Mouse (Mus musculus) embryonic facial prominence, embryonic 10.5 days (tissue): Measurements from ENCODE around the gene Kcnk3. TPM values are rescaled to one million over a fixed set of nuclear protein-coding genes. Genes with fewer than 3 reads are reported as not detected.
A peak's percentile ranks its signal among the peaks of the same experiment; 100 is the strongest.

ENCODE experiments used
- DNase-seq: peaks from one replicate; pipeline ENCODE4 v3.0.0-alpha.2; 2017; ENCODE audit warnings: low spot score
- H3K27ac ChIP-seq: fragments of 300-500 bp; sonication (generic); replicated peaks from 2 replicates; pipeline ENCODE4 v1.5.1; 2016; ENCODE audit warnings: mild to moderate bottlenecking
- H3K27me3 ChIP-seq: fragments of 300-500 bp; sonication (generic); replicated peaks from 2 replicates; pipeline ENCODE4 v1.6.1; 2016; ENCODE audit warnings: low read depth, mild to moderate bottlenecking; ENCODE audit not compliant: poor library complexity, severe bottlenecking
- H3K36me3 ChIP-seq: fragments of 300-500 bp; sonication (generic); replicated peaks from 2 replicates; pipeline ENCODE4 v1.6.1; 2016; ENCODE audit warnings: mild to moderate bottlenecking, moderate library complexity
- H3K4me1 ChIP-seq: fragments of 300-500 bp; sonication (generic); 2 replicates; pipeline ENCODE4 v1.6.1; 2016
- H3K4me3 ChIP-seq: fragments of 300-500 bp; sonication (generic); 2 replicates; pipeline ENCODE4 v1.5.1; 2016; ENCODE audit warnings: mild to moderate bottlenecking, moderate library complexity
- H3K9me3 ChIP-seq: fragments of 300-500 bp; sonication (generic); 2 replicates; pipeline ENCODE4 v1.6.1; 2016; ENCODE audit warnings: mild to moderate bottlenecking
- WGBS: fragments of 180-500 bp; shearing (Covaris S2); methylation state at CpG from one replicate; pipeline ENCODE4 v1.1.7; 2016; 5-methylcytosine and 5-hydroxymethylcytosine counted together
- polyA plus RNA-seq: library from polyadenylated mRNA; unstranded; fragments of >200 nt; fragmentation: Nextera tagmentation; extraction: Ambion mirVana; gene quantifications from 2 replicates; pipeline ENCODE4 v1.2.1, GENCODE M21; 2016

The Kcnk3 gene
- 0.26 and 0.35 TPM in 2 replicates for polyA plus RNA-seq

DNA sequence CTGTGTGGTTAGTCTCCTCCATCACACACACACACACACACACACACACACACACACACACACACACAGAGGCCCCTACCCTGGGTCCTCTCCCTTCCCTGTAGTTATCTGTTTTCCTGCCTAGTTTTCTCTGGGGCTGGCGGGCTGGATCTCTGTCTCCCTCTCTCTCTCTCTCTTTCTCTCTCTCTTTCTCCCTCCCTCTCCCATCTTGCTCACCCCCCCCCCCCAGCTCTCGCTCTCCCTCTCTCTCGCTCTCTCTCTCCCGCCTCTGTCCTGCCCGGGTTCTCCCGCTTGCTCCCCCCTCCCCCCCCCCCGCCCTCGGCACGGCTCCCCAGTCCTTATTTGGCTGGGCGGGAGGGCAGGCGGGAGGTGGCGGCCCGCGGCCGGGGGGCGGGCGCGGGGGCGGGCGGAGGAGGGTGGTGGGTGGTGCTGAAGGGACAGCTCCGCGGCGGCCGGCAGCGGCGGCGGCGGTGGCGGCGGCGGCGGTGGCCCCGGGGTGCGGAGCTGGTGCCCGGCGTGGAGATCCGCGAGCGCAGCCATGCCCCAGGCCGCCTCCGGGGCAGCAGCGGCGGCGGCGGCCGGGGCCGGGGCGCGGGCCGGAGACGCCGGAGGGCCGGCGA lies at the start of gene Kcnk3:
TSS of gene Kcnk3 (plus strand) at position 490 of the 620 bp plus-strand sequence.
- Histone ChIP-seq H3K4me1 (peaks cover 21% of the 10 kb centered on the region), H3K36me3 (no peaks in the 10 kb centered on the region), H3K27me3 (peaks cover 91% of the 10 kb centered on the region), H3K27ac (no peak within 1 kb of the TSS), H3K9me3 (no peaks in the 10 kb centered on the region), H3K4me3 (peak within 1 kb of the TSS; percentile 62)
- DNase-seq, result peak; percentile 85
- 3% methylated on average over 52 of the region's 54 CpGs for WGBS

DNA sequence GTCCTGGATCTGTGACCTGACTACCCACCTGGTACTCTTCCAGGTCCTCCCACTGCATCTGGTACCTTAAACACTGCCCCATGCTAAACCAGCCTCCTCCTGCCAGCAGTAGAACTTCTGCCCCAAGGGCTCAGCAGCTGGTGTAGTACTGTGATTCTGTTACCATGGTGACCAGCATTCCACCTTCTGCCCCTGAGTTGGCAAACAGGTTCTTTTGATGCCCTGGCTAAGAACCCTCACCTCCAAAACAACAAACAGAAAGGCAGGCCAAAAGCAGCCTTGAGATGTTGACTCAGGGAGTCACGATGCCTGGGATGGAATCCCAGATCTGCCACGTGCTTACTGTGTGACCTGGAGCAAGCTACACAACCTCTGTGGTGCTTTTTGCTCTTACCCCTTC lies 42.3 kb upstream of the Kcnk3 start, which contains the start of gene Cib4:
TSS of gene Cib4 (minus strand) at position 139 of the 400 bp plus-strand sequence.
- Histone ChIP-seq H3K4me3 (no peak within 1 kb of the TSS), H3K9me3 (no peaks in the 10 kb centered on the region), H3K27ac (no peak within 1 kb of the TSS), H3K27me3 (no peaks in the 10 kb centered on the region), H3K36me3 (no peaks in the 10 kb centered on the region), H3K4me1 (peaks cover 10% of the 10 kb centered on the region)
- 38% methylated on average over 2 of the region's 2 CpGs for WGBS
- peak; percentile 27 for DNase-seq

DNA sequence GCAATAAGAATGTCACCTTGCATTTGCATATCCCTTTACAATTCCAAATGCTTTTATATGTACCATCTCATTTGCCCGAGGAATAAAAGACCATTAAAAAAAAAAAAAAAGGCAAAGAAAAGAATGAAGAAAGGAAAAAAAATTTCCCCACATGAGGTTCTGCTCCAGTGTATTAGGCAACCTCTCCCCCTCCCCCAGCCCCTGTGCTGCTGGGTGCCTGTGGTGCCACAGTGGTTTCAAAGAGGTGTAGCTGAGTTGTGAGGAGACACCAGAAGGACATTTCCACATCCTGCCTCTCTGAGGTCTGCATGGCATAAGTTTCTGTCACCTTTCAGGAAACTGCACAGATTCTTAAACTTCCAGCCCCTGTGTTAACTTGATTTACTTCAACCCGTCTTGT lies 39.3 kb upstream of the Kcnk3 start:
- H3K4me1 ChIP-seq, result peaks cover 10% of the 10 kb centered on the region
- H3K27me3 ChIP-seq, result no peaks in the 10 kb centered on the region
- no peak overlapping the region for H3K4me3 ChIP-seq
- no peak for DNase-seq
- H3K9me3 ChIP-seq, result no peaks in the 10 kb centered on the region
- 81% methylated on average over 2 of the region's 2 CpGs for WGBS
- no peak overlapping the region for H3K27ac ChIP-seq
- no peaks in the 10 kb centered on the region for H3K36me3 ChIP-seq

DNA sequence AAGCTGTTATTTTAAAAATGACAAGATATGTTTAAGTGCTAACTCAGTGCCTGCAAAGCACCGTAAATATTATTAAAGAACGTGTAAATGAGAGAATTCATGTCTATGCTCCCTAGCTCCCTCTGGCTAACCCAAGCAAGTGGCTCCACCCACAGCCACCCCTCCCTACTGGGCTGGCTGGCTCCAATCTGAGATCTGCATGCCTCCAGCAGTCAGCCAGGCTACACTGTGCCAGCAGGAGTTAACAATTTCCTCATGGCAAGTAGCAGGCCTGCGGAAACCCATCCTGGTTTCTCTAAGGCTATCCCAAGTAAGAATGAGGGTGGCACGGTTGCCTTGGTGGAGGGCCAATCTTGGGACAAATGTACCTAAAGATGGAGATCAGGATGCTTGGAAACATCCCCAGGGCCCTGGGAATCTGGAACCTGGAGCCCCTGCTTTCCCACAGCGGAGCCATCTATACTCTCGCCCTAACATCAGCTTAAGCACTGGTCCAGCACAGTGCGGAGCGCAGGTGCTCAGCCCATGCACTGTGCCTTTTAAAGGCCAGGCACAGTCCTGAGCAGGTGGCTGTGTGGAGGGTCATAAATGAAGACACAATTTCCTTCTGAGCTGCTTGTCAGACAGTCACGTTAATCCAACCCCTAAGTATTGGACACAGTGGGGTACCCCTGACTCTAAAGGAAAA lies 37.5 kb upstream of the Kcnk3 start:
- Histone ChIP-seq H3K4me3 (no peak overlapping the region), H3K27ac (no peak overlapping the region), H3K36me3 (no peaks in the 10 kb centered on the region), H3K9me3 (no peaks in the 10 kb centered on the region), H3K4me1 (peaks cover 10% of the 10 kb centered on the region), H3K27me3 (no peaks in the 10 kb centered on the region)
- DNase-seq, result no peak
- WGBS, result 65% methylated on average over 9 of the region's 9 CpGs

DNA sequence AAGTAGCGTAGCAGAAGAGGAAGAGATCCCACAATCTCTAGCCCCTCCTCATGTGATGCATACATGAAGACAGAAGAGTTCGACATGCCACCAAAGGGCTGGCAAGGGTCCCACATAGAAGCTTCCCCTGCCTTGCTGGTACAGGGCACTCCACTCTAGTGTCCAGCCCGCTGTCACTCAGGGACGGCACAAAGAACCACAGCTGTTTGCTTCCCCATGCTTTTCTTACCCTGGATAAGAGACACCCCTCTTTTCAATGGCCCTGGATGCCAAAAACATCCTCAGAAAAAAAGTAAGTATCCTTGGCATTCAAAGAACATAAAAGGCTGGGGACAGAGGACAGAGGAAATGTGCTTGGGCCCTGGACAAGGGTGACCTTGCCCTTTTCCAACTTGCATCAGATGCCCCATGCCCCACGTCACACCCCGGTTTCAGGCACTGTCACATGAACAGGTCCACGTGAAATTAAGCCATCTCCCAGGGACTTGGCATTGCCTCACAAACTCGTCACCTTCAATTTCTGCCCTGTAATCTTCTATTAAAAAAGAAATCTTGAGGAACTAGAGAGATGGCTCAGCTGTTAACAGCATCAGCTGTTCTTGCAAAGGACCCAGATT lies 36.8 kb upstream of the Kcnk3 start:
- peaks cover 7% of the 10 kb centered on the region for H3K4me1 ChIP-seq
- H3K27me3 ChIP-seq, result no peaks in the 10 kb centered on the region
- 88% methylated on average over 8 of the region's 8 CpGs for WGBS
- DNase-seq, result no peak
- no peaks in the 10 kb centered on the region for H3K36me3 ChIP-seq
- H3K4me3 ChIP-seq, result no peak overlapping the region
- no peaks in the 10 kb centered on the region for H3K9me3 ChIP-seq
- no peak overlapping the region for H3K27ac ChIP-seq

DNA sequence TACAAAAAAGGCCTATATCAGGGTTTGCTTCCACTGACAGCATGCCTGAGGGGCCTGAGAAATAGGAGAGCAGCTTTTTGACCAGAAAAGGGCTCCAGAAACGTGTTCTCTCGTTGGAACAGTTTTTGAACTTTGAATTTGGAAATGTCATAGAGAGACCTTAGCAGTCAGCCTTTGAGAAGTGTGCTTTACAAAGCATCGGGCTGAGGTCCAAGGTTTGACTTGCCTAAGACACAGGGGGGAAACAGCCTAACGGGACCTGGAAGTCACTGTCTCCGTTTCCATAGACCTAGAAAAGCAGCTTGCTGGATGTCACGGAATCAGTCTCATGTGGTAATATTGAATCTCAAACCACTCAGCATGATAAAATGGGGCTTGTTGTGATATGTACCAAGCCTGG lies 36.0 kb upstream of the Kcnk3 start:
- peaks cover 16% of the 10 kb centered on the region for H3K4me1 ChIP-seq
- no peaks in the 10 kb centered on the region for H3K9me3 ChIP-seq
- H3K36me3 ChIP-seq, result no peaks in the 10 kb centered on the region
- 88% methylated on average over 6 of the region's 6 CpGs for WGBS
- no peaks in the 10 kb centered on the region for H3K27me3 ChIP-seq
- H3K4me3 ChIP-seq, result no peak overlapping the region
- H3K27ac ChIP-seq, result no peak overlapping the region
- no peak for DNase-seq

DNA sequence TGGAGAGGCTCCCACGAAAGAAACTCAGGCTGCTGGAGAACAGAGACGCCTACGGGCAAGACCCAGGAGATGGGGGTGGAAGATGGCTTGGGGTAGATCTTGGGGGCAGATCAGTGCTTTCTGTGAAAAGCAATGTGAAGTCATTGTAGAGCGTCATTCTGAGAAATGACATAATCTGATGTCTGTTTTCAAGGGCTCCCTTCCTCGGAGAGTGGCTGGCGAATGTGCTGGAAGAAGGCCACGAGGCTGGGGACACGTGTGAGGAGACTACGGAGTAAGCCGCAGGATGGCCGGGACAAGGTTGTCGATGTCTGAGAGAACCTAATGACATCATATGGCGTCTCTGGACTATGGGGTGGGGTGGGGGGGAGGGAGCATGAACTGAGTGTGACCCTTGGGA lies 34.0 kb upstream of the Kcnk3 start:
- no peaks in the 10 kb centered on the region for H3K36me3 ChIP-seq
- H3K9me3 ChIP-seq, result no peaks in the 10 kb centered on the region
- no peak overlapping the region for H3K4me3 ChIP-seq
- H3K4me1 ChIP-seq, result peaks cover 18% of the 10 kb centered on the region
- no peak overlapping the region for H3K27ac ChIP-seq
- no peaks in the 10 kb centered on the region for H3K27me3 ChIP-seq
- WGBS, result 93% methylated on average over 13 of the region's 13 CpGs
- DNase-seq, result no peak

DNA sequence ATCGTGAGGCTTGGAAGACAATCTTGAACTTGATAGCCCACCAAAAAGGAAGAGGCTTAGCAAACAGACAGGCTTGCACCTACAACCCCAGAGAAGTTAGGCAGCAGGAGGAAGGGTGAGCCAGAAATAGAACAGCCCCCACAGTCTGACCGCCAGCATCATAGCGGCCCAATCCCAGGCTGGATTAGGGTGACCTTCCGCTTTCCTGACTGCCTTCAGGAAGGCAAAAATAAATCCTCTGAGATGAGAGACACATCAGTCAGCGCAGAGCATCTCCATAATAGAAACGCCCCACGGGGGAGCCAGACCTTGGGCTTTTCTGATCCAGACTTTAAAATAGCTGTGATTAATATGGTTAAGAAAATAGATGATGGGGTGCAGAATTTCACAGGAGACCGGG lies 33.0 kb upstream of the Kcnk3 start:
- H3K9me3 ChIP-seq, result no peaks in the 10 kb centered on the region
- no peak for DNase-seq
- WGBS, result 78% methylated on average over 8 of the region's 8 CpGs
- H3K36me3 ChIP-seq, result no peaks in the 10 kb centered on the region
- no peaks in the 10 kb centered on the region for H3K27me3 ChIP-seq
- H3K27ac ChIP-seq, result no peak overlapping the region
- no peak overlapping the region for H3K4me3 ChIP-seq
- peaks cover 18% of the 10 kb centered on the region for H3K4me1 ChIP-seq

DNA sequence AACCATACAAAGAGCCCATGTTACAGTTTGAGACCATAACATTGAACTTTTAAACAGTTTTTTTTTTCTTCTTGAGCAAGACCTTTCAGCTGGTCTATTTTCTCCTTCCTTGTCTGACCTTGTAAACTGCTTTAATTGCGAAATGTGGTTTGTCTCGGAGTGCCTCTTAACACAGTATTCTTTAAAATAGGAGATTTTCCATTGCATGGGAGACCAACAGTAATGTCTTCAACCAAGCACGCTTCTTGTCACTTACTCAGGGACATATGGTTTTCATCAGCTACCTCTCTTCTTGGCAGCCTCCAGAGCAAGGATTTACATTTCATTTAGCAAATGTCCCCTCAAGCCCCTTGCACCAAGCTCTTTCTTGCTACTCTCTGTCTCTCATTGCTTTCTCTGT lies 31.7 kb upstream of the Kcnk3 start:
- WGBS, result 58% methylated on average over 3 of the region's 3 CpGs
- Histone ChIP-seq H3K27me3 (no peaks in the 10 kb centered on the region), H3K4me1 (peaks cover 12% of the 10 kb centered on the region), H3K36me3 (no peaks in the 10 kb centered on the region), H3K9me3 (no peaks in the 10 kb centered on the region), H3K27ac (no peak overlapping the region), H3K4me3 (no peak overlapping the region)
- no peak for DNase-seq

DNA sequence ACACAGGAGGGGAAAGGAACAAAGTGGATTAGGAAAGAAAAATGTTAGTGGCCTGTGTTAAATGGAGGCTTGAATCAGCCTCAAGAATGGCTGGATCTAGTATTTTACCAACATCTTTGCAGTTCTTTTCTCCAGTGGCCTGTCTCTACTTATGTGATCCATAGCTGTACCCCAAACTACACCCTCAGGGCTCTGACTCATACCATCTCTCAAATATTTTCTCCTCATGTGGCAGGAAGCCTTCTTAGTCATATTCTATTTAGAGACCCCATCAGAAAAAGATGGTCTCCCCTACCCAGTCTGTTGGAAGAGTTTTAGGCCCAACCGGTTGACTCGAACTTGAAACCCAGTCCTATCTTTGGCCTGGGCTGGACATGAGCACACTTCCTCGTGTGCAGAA lies 28.5 kb upstream of the Kcnk3 start:
- H3K27ac ChIP-seq, result no peak overlapping the region
- peaks cover 12% of the 10 kb centered on the region for H3K4me1 ChIP-seq
- H3K27me3 ChIP-seq, result no peaks in the 10 kb centered on the region
- 85% methylated on average over 3 of the region's 3 CpGs for WGBS
- DNase-seq, result no peak
- no peak overlapping the region for H3K4me3 ChIP-seq
- no peaks in the 10 kb centered on the region for H3K9me3 ChIP-seq
- no peaks in the 10 kb centered on the region for H3K36me3 ChIP-seq

DNA sequence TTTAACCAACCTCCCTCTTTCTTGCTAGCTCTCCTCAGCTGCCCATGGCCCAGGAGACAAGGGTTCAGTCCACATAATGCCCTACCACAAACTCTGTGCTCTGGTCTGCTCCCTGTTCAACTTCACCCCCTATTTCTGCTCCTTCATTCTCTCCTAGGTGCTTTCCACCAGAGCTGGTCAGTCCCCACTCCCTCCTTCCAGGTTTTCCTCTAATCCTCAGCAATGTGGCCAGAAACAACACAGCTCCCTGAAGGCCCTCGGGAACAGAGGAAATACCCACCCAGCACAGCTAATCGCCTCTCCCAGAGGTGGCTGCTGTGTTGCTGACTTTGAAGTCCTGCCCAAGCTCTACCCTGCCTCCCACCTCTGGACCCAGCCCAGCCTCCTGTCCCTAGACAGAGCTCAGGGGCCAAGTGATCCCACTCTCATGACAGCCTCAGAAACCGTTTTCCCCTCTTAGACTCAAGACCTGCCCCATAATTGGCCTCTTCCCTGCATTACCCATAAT lies 27.9 kb upstream of the Kcnk3 start:
- 32% methylated on average over 3 of the region's 3 CpGs for WGBS
- Histone ChIP-seq H3K4me3 (no peak overlapping the region), H3K36me3 (no peaks in the 10 kb centered on the region), H3K27ac (no peak overlapping the region), H3K9me3 (no peaks in the 10 kb centered on the region), H3K4me1 (peaks cover 12% of the 10 kb centered on the region), H3K27me3 (no peaks in the 10 kb centered on the region)
- DNase-seq, result no peak

DNA sequence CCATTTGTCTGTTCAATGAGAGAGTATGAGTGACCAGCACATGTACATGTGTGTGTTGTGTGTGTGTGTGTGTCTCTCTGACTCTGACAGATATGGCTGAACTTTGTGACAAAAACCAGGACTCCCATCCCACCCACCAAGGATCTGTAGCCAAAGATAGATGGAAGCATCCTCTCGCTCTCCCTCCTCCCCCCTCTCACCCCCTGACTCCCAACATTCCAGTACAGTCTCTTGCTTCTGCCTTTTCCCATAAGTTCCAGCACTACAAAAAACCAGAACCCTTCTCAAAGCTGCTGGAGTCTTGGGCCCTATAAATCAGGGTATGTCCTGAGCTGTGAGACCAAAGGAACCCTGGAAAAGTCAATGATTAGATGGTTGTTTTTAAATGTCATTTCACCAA lies 19.5 kb upstream of the Kcnk3 start:
- Histone ChIP-seq H3K4me1 (no peaks in the 10 kb centered on the region), H3K4me3 (no peak overlapping the region), H3K36me3 (no peaks in the 10 kb centered on the region), H3K27me3 (no peaks in the 10 kb centered on the region), H3K9me3 (no peaks in the 10 kb centered on the region), H3K27ac (no peak overlapping the region)
- no peak for DNase-seq
- 86% methylated on average over 1 of the region's 1 CpGs for WGBS

DNA sequence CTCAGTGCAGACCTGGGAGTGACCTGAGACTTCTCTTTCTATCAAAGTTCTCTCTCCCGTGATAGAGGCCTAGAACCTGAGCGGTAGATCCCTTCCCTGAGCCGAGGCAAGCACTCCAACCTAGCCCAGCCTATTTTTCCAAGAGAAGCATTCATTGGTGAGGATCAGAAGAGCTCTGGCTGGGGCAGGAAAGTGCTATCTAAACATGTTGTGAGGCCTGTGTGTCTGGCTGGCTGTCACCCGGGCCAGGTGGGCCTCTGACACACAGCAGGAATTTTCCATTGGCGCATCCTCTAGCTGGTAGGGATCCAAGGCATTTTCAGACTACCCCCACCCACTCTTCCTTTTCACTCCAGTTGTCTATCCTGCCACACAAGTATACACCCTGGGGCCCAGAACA lies 16.1 kb upstream of the Kcnk3 start:
- no peak overlapping the region for H3K4me3 ChIP-seq
- H3K27ac ChIP-seq, result no peak overlapping the region
- no peaks in the 10 kb centered on the region for H3K9me3 ChIP-seq
- H3K4me1 ChIP-seq, result no peaks in the 10 kb centered on the region
- no peak for DNase-seq
- H3K36me3 ChIP-seq, result no peaks in the 10 kb centered on the region
- 80% methylated on average over 5 of the region's 5 CpGs for WGBS
- H3K27me3 ChIP-seq, result no peaks in the 10 kb centered on the region
